Mouse (Mus musculus) kidney, embryonic 15.5 days (tissue): Measurements from ENCODE around the gene Vmn1r58. TPM values are rescaled to one million over a fixed set of nuclear protein-coding genes. Genes with fewer than 3 reads are reported as not detected.
"Not testable (repeated sequence)": the region's sequence is repeated elsewhere in the genome, so short reads cannot be mapped to it uniquely, and the experiment has no call there.

ENCODE experiments used
- ATAC-seq: fragments of 200-750 bp; cut with Nextera tagmentation; replicated peaks from 2 replicates; pipeline ENCODE4 v1.8.0; 2017; ENCODE audit warnings: moderate TSS enrichment; ENCODE audit not compliant: low FRiP score
- H3K27ac ChIP-seq: fragments of 300-500 bp; sonication (generic); 2 replicates; pipeline ENCODE4 v1.5.1; 2015; ENCODE audit warnings: mild to moderate bottlenecking, inconsistent platforms
- H3K27me3 ChIP-seq: fragments of 300-500 bp; sonication (generic); 2 replicates; pipeline ENCODE4 v1.6.1; 2015; ENCODE audit warnings: inconsistent platforms
- H3K36me3 ChIP-seq: fragments of 300-500 bp; sonication (generic); 2 replicates; pipeline ENCODE4 v1.6.1; 2015; ENCODE audit warnings: inconsistent platforms
- H3K4me1 ChIP-seq: fragments of 300-500 bp; sonication (generic); 2 replicates; pipeline ENCODE4 v1.6.1; 2015; ENCODE audit warnings: inconsistent platforms
- H3K4me2 ChIP-seq: fragments of 300-500 bp; sonication (generic); 2 replicates; pipeline ENCODE4 v1.6.1; 2015; ENCODE audit warnings: moderate library complexity, mild to moderate bottlenecking, inconsistent platforms
- H3K4me3 ChIP-seq: fragments of 300-500 bp; sonication (generic); replicated peaks from 2 replicates; pipeline ENCODE4 v1.5.1; 2015; ENCODE audit warnings: mild to moderate bottlenecking, inconsistent platforms
- H3K9ac ChIP-seq: fragments of 300-500 bp; sonication (generic); 2 replicates; pipeline ENCODE4 v1.6.1; 2015; ENCODE audit warnings: mild to moderate bottlenecking, inconsistent platforms
- H3K9me3 ChIP-seq: fragments of 300-500 bp; sonication (generic); replicated peaks from 2 replicates; pipeline ENCODE4 v1.6.1; 2016; ENCODE audit warnings: inconsistent platforms
- WGBS: fragments of 180-500 bp; shearing (Covaris S2); methylation state at CpG from one replicate; pipeline ENCODE4 v1.1.7; 2015; ENCODE audit warnings: mixed read lengths; 5-methylcytosine and 5-hydroxymethylcytosine counted together
- polyA plus RNA-seq: library from polyadenylated mRNA; unstranded; fragments of >200 nt; fragmentation: Nextera tagmentation; extraction: Ambion mirVana; gene quantifications from 2 replicates; pipeline ENCODE4 v1.2.1, GENCODE M21; 2015

Gene Vmn1r58
- polyA plus RNA-seq = not detected in 2 replicates

- H3K4me2 ChIP-seq, H3K4me3 ChIP-seq, H3K9me3 ChIP-seq, H3K9ac ChIP-seq, ATAC-seq, H3K4me1 ChIP-seq, H3K27ac ChIP-seq, H3K36me3 ChIP-seq, H3K27me3 ChIP-seq: not testable (repeated sequence)
Measured at GRCm38 (mm10) chr7:5413296-5413695, at the start of gene Vmn1r58. Gene Vmn1r58 (minus strand): TSS chr7:5413396.

- Histone ChIP-seq H3K4me1 (no peaks in the 10 kb centered on the region), H3K36me3 (no peaks in the 10 kb centered on the region), H3K9ac (no peak within 1 kb of the TSS), H3K27me3 (no peaks in the 10 kb centered on the region), H3K4me3 (no peak within 1 kb of the TSS), H3K4me2 (no peak within 1 kb of the TSS), H3K9me3 (0 out of 2 replicates have a peak, but pooled peaks cover 14% of the 10 kb centered on the region), H3K27ac (no peak within 1 kb of the TSS)
- no peak for ATAC-seq
Measured at GRCm38 (mm10) chr7:5456674-5457073, 43.5 kb upstream of the Vmn1r58 start, which contains the start of gene Vmn1r59. Gene Vmn1r59 (minus strand): TSS chr7:5456774.

- not testable (repeated sequence) for H3K9ac ChIP-seq, ATAC-seq, H3K4me3 ChIP-seq, H3K4me2 ChIP-seq, H3K36me3 ChIP-seq, H3K27ac ChIP-seq, H3K27me3 ChIP-seq, H3K4me1 ChIP-seq
- H3K9me3 ChIP-seq = peaks cover 20% of the 10 kb centered on the region
- WGBS = 73% methylated on average over 3 of the region's 3 CpGs
Measured at GRCm38 (mm10) chr7:5454011-5454410, 40.8 kb upstream of the Vmn1r58 start.

- H3K27ac ChIP-seq = no peak overlapping the region
- H3K36me3 ChIP-seq = no peaks in the 10 kb centered on the region
- H3K4me1 ChIP-seq = no peaks in the 10 kb centered on the region
- no peak for ATAC-seq
- H3K4me3 ChIP-seq = no peak overlapping the region
- no peaks in the 10 kb centered on the region for H3K27me3 ChIP-seq
- H3K4me2 ChIP-seq = no peak overlapping the region
- no peak overlapping the region for H3K9ac ChIP-seq
- H3K9me3 ChIP-seq = peaks cover 11% of the 10 kb centered on the region
Measured at GRCm38 (mm10) chr7:5448627-5449026, 35.4 kb upstream of the Vmn1r58 start.

- WGBS = 38% methylated on average over 2 of the region's 2 CpGs
- no peak for ATAC-seq
- Histone ChIP-seq H3K4me3 (no peak overlapping the region), H3K4me1 (no peaks in the 10 kb centered on the region), H3K9ac (no peak overlapping the region), H3K27ac (no peak overlapping the region), H3K36me3 (no peaks in the 10 kb centered on the region), H3K9me3 (0 out of 2 replicates have a peak, but pooled peaks cover 3% of the 10 kb centered on the region), H3K27me3 (no peaks in the 10 kb centered on the region), H3K4me2 (no peak overlapping the region)
Measured at GRCm38 (mm10) chr7:5406201-5406600, 7.0 kb downstream of the Vmn1r58 start.

GRCm38 (mm10) chr7:5366724-5367123, 46.5 kb downstream of the Vmn1r58 start:
- WGBS = 75% methylated on average over 2 of the region's 2 CpGs
- ATAC-seq = no peak
- H3K36me3 ChIP-seq = no peaks in the 10 kb centered on the region
- H3K4me2 ChIP-seq = no peak overlapping the region
- H3K27me3 ChIP-seq = no peaks in the 10 kb centered on the region
- no peaks in the 10 kb centered on the region for H3K4me1 ChIP-seq
- peaks cover 7% of the 10 kb centered on the region; the same call in 1 of the 2 replicates for H3K9me3 ChIP-seq
- H3K27ac ChIP-seq = no peak overlapping the region
- H3K9ac ChIP-seq = no peak overlapping the region
- H3K4me3 ChIP-seq = no peak overlapping the region

- no peaks in the 10 kb centered on the region for H3K27me3 ChIP-seq
- ATAC-seq = no peak
Measured at GRCm38 (mm10) chr7:5363599-5363998, 49.6 kb downstream of the Vmn1r58 start.

More at GRCm38 (mm10) chr7:5363599-5363998, 49.6 kb downstream of the Vmn1r58 start:
- Histone ChIP-seq H3K27ac (no peak overlapping the region), H3K4me2 (no peak overlapping the region), H3K4me3 (no peak overlapping the region), H3K9me3 (peaks cover 7% of the 10 kb centered on the region; the same call in 1 of the 2 replicates), H3K36me3 (no peaks in the 10 kb centered on the region), H3K9ac (no peak overlapping the region), H3K4me1 (no peaks in the 10 kb centered on the region)
- 94% methylated on average over 5 of the region's 5 CpGs for WGBS

Other genes starting within 250 kb of the Vmn1r58 start
- gene Vmn1r56, start 216.6 kb downstream of the Vmn1r58 start, polyA plus RNA-seq = not detected in 2 replicates
- gene Vmn1r57, start 194.9 kb downstream of the Vmn1r58 start, polyA plus RNA-seq = not detected in 2 replicates
- not detected in 2 replicates for gene Gm5065, start 62.9 kb downstream of the Vmn1r58 start, polyA plus RNA-seq
- gene Nlrp2, start 62.4 kb downstream of the Vmn1r58 start, polyA plus RNA-seq = not detected in 2 replicates
- gene Vmn1r59, start 43.4 kb upstream of the Vmn1r58 start, polyA plus RNA-seq = not detected in 2 replicates
- not detected in 2 replicates for gene Vmn2r28, start 80.6 kb upstream of the Vmn1r58 start, polyA plus RNA-seq
- gene Vmn1r60, start 133.9 kb upstream of the Vmn1r58 start, polyA plus RNA-seq = not detected in 2 replicates
- gene Vmn1r61, start 199.9 kb upstream of the Vmn1r58 start, polyA plus RNA-seq = not detected in 2 replicates